Mouse (Mus musculus) G1E (cell line): ENCODE measurements at regions not wholly inside any gene's neighbourhood (a gene's known extent, or its start where the extent isn't known, plus 50 kb on each side); places are given as distances from the start of the nearest gene placed in this dataset.

ENCODE experiments used
- CTCF ChIP-seq: IDR thresholded peaks from 2 replicates; pipeline ENCODE4 v1.5.1; 2012; ENCODE audit warnings: low read depth, low read length, inconsistent platforms, mixed read lengths
- GATA1 ChIP-seq: IDR thresholded peaks from 2 replicates; pipeline ENCODE4 v1.6.1; 2012; ENCODE audit warnings: borderline replicate concordance, low read length, inconsistent platforms, mixed read lengths
- POLR2AphosphoS5 ChIP-seq: IDR thresholded peaks from 2 replicates; pipeline ENCODE4 v1.6.1; 2012; ENCODE audit warnings: low read depth, low read length, inconsistent platforms; ENCODE audit not compliant: insufficient replicate concordance
- TAL1 ChIP-seq: conservative IDR thresholded peaks from 2 replicates; pipeline ENCODE4 v1.6.1; 2012; ENCODE audit warnings: low read depth, low read length, inconsistent platforms, mixed read lengths

GRCm38 (mm10) chr11:89209531-89209950, 92.6 kb downstream of the Nog start:
- TF ChIP-seq CTCF (no peak), TAL1 (no peak), GATA1 (no peak), POLR2AphosphoS5 (no peak)
